Mouse (Mus musculus) liver, embryonic 14.5 days (tissue): ENCODE measurements around the gene Capsl.

ENCODE experiments used
- CTCF ChIP-seq: IDR thresholded peaks from 2 replicates; pipeline ENCODE4 v1.5.1; 2016; ENCODE audit warnings: antibody characterized with exemption, low read depth, control low read depth
- EP300 ChIP-seq: IDR thresholded peaks from 2 replicates; pipeline ENCODE4 v1.6.1; 2016; ENCODE audit warnings: antibody characterized with exemption, low read depth

DNA sequence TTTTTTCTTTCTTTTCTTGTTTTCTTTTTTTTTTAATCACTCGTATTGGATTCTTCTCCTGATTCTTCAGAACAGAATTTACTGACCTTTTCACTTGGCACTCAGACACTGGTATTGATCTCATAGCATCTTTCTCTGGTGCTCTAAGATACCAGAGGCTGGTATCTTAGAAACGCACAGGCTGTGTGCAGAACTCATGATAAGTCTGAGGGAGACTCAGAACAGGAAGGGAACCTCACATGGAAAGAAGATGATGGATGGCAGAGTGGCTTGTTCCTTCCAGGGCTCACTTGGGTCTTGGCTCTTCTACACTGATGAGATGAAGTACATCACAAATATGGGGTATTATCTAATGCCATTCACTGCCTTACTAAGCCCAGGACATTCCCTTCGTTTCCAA is 36.8 kb downstream of the Capsl start:
- no peak for TF ChIP-seq CTCF
- peak; percentile 99 for TF ChIP-seq EP300
